Mouse (Mus musculus): ENCODE results near the gene Gck. TPM values are rescaled to one million over a fixed set of nuclear protein-coding genes. Genes with fewer than 3 reads are reported as not detected.

The Gck gene
- 2.3 TPM for polyA plus RNA-seq (2015; fragmentation: Illumina TruSeq; extraction: RNeasy Lipid Tissue Mini Kit (QIAGEN cat#74804); ENCODE audit: low read depth, low replicate concordance)

DNA sequence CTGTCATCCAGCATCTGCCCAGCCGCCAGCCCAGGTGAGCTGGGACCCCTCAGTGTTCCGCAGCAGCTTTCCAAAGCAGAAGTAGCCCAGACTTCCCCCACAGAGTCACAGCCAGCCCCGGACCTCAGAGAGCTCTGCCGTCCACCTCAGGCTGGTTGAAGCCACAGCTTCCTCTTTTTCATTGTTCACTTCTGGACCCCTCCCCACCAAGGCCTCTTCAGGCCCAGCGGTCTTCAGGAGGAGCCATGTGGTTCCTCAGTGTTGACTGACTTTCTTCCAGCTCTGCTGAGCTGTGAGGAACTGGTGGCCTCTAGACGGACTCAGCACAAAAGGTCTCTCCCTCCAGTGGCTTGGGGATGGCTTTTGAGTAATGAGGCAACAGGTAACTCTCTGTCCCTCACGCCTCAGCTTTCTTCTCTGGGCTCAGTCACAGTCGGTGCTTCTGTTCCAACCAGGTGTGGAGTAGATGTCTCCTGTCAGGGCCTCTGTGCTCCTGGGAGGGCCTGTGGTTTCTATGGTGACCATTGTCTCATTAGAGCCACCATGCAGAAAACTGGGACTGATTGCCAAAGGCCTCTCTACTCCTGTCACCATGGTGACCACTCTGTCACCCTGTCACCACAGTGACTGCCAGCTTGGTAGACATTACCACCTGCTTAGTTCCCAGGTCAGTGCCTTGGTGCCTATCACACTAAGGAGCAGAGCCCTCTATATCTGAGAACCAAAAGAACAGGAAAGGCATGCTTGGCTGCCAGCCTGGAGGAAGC lies at the start of gene Gck:
Gene Gck, minus strand, starts transcription at position 496 of the 767 bp plus-strand sequence.

DNA sequence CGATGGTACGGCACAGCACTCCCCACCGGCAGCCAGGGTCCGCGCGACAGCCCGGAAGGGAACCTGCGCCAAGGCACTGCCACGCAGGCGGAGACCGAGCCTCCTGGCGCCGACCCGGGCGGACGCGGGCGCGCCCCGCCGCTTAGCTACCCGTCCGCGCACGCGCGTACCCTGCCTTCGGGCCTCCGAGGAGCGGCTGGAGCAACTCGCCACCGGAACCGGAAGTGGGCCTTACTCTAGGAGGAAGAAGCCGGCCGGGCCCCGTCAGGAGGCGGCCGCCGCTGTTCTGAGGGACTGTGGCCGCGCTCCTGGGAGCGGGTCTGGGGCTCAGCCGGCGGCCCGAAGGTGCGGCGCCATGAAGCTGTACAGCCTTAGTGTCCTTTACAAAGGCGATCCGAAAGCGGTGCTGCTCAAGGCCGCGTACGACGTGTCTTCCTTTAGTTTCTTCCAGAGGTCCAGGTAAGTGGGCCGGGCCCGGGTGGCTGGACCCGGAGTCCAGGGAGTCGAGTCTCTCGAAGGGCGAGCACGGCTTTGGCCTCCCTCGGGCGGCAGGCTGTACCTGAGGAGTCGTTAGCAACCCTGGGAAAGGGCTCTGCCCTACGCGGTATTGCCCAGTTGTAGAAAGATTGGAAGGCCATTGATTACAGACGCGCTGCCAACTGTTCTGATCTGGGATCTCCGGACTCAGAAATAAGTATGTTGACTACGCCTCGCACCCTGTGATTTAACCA lies 5.8 kb upstream of the Gck start, which contains the start of gene Ykt6:
Gene Ykt6, plus strand, starts transcription at position 148 of the 731 bp plus-strand sequence.

DNA sequence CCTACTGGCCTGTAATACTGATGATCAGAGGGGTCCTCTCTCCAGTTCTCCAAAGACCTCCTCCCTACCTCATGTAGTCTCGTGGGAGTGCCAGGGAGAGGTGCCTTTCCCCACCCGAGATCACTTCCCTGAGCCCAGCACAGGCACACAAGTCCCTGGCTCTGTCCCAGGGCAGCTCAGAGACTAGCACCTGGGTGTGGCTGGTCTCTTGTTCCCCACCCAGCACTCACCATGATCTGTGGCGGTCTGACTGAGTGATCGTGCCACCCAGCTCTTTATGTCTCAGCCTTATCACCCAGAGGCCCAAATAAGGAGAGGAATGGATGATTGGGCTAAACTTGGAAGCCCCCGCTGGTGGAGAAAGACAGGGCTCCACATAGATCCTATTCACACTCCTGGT lies 51.4 kb downstream of the Gck start, which contains the start of gene Myl7:
Gene Myl7, minus strand, starts transcription at position 252 of the 400 bp plus-strand sequence.

DNA sequence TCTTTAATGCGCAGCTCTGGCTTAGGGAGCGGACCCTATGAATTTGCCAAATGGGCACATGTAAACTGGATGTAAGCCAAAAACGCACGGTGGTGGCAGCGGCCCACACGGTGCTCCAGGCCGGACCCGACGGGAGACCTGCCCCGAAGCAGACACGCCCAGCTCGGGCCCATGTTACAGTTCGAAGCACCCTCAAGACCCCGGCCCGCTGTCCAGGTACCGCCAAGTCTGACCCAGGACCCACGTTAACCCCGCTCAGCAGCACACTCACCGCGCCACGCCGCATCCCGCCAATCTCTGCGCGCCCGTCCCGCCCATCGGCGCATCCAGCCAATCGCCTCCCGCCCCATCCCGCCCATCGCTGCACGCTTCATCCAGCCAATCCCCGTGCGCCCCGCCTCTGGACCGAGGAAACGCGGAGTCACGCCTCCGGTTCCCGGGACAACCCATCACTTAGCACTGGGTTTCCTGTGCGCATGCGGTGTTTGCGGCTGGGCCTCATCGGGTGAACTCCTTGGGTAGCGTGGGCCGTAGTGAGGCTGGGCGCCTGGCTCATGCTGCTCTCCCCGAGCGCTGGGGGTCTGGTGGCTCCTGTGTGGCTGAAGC lies 71.9 kb downstream of the Gck start, which contains the start of gene Pold2:
Gene Pold2, minus strand, starts transcription at position 372 of the 606 bp plus-strand sequence.

DNA sequence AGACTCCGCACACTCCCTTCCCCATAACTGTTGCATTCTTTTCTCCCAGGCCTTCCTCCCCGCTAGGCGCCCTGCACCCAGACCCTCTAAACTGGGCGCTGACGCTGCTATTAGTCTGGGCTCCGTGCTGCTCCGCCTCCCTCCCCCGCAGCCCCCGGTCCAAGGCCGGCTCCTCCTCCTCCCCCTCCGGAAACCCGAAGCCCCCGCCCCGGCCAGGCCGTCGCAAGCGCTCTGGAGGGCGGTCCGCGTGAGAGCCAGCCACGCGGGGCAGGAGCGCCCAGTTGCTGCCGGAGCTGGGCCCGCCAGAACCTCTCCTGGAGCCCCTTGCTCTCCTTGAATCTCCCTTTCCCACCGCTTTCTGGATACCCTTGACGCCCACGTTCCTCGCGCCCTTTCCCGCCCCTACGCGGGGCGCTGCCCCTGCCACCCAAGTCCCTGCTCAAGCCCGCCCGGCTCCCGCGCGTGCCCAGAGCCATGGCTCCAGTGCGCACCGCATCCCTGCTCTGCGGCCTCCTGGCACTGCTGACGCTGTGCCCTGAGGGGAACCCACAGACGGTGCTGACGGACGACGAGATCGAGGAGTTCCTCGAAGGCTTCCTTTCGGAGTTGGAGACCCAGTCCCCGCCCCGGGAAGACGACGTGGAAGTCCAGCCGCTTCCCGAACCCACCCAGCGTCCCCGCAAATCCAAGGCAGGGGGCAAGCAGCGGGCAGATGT lies 88.0 kb downstream of the Gck start, which contains the start of gene Aebp1:
Gene Aebp1, plus strand, starts transcription at position 270 of the 716 bp plus-strand sequence.

Other genes starting within 250 kb of the Gck start
- gene Mrps24, start 234.4 kb downstream of the Gck start, polyA plus RNA-seq (2015; fragmentation: Illumina TruSeq; extraction: RNeasy Lipid Tissue Mini Kit (QIAGEN cat#74804); ENCODE audit: low read depth, low replicate concordance), result 77.8 TPM
- gene Urgcp, start 187.7 kb downstream of the Gck start, polyA plus RNA-seq (2015; fragmentation: Illumina TruSeq; extraction: RNeasy Lipid Tissue Mini Kit (QIAGEN cat#74804); ENCODE audit: low read depth, low replicate concordance), result 36.3 TPM
- 78.1 TPM for gene Dbnl, start 161.6 kb downstream of the Gck start, polyA plus RNA-seq (2015; fragmentation: Illumina TruSeq; extraction: RNeasy Lipid Tissue Mini Kit (QIAGEN cat#74804); ENCODE audit: low read depth, low replicate concordance)
- gene Pgam2, start 146.3 kb downstream of the Gck start, polyA plus RNA-seq (2015; fragmentation: Illumina TruSeq; extraction: RNeasy Lipid Tissue Mini Kit (QIAGEN cat#74804); ENCODE audit: low read depth, low replicate concordance), result 14.5 TPM
- gene Polm, start 112.1 kb downstream of the Gck start, polyA plus RNA-seq (2015; fragmentation: Illumina TruSeq; extraction: RNeasy Lipid Tissue Mini Kit (QIAGEN cat#74804); ENCODE audit: low read depth, low replicate concordance), result 6.7 TPM
- gene Aebp1, start 88.1 kb downstream of the Gck start, polyA plus RNA-seq (2015; fragmentation: Illumina TruSeq; extraction: RNeasy Lipid Tissue Mini Kit (QIAGEN cat#74804); ENCODE audit: low read depth, low replicate concordance), result 10.4 TPM
- gene Pold2, start 71.8 kb downstream of the Gck start, polyA plus RNA-seq (2015; fragmentation: Illumina TruSeq; extraction: RNeasy Lipid Tissue Mini Kit (QIAGEN cat#74804); ENCODE audit: low read depth, low replicate concordance), result 22.3 TPM
- gene Myl7, start 51.3 kb downstream of the Gck start, polyA plus RNA-seq (2015; fragmentation: Illumina TruSeq; extraction: RNeasy Lipid Tissue Mini Kit (QIAGEN cat#74804); ENCODE audit: low read depth, low replicate concordance), result not detected
- 102 TPM for gene Ykt6, start 5.6 kb upstream of the Gck start, polyA plus RNA-seq (2015; fragmentation: Illumina TruSeq; extraction: RNeasy Lipid Tissue Mini Kit (QIAGEN cat#74804); ENCODE audit: low read depth, low replicate concordance)
- 438 TPM for gene Camk2b, start 116.3 kb upstream of the Gck start, polyA plus RNA-seq (2015; fragmentation: Illumina TruSeq; extraction: RNeasy Lipid Tissue Mini Kit (QIAGEN cat#74804); ENCODE audit: low read depth, low replicate concordance)
- 0.46 TPM for gene A730071L15Rik, start 249.9 kb upstream of the Gck start, polyA plus RNA-seq (2015; fragmentation: Illumina TruSeq; extraction: RNeasy Lipid Tissue Mini Kit (QIAGEN cat#74804); ENCODE audit: low read depth, low replicate concordance)